Mouse (Mus musculus) hindbrain, embryonic 14.5 days (tissue): ENCODE data around the gene Snap29. TPM values are rescaled to one million over a fixed set of nuclear protein-coding genes. Genes with fewer than 3 reads are reported as not detected.
A peak's percentile ranks its signal among the peaks of the same experiment; 100 is the strongest.

Experiments used
- ATAC-seq: fragments of 200-750 bp; cut with Nextera tagmentation; 2 replicates; pipeline ENCODE4 v1.8.0; 2017; ENCODE audit warnings: moderate number of reproducible peaks, mild to moderate bottlenecking, moderate TSS enrichment, moderate library complexity; ENCODE audit not compliant: low FRiP score
- DNase-seq: peaks from one replicate; pipeline ENCODE4 v3.0.0-alpha.2; 2015; ENCODE audit warnings: low spot score
- H3K27ac ChIP-seq: fragments of 300-500 bp; sonication (generic); 2 replicates; pipeline ENCODE4 v1.5.1; 2014; ENCODE audit warnings: mild to moderate bottlenecking, moderate library complexity
- H3K27me3 ChIP-seq: fragments of 300-500 bp; sonication (generic); 2 replicates; pipeline ENCODE4 v1.6.1; 2014; ENCODE audit warnings: mild to moderate bottlenecking, low read length, mixed read lengths; ENCODE audit not compliant: control insufficient read depth, insufficient read depth
- H3K36me3 ChIP-seq: fragments of 300-500 bp; sonication (generic); replicated peaks from 2 replicates; pipeline ENCODE4 v1.6.1; 2014; ENCODE audit not compliant: control insufficient read depth, insufficient read depth
- H3K4me1 ChIP-seq: fragments of 300-500 bp; sonication (generic); replicated peaks from 2 replicates; pipeline ENCODE4 v1.6.1; 2014; ENCODE audit warnings: antibody characterized with exemption, low read length, mixed read lengths; ENCODE audit not compliant: control insufficient read depth, insufficient read depth
- H3K4me2 ChIP-seq: fragments of 300-500 bp; sonication (generic); replicated peaks from 2 replicates; pipeline ENCODE4 v1.6.1; 2014; ENCODE audit warnings: mild to moderate bottlenecking, moderate library complexity
- H3K4me3 ChIP-seq: fragments of 300-500 bp; sonication (generic); replicated peaks from 2 replicates; pipeline ENCODE4 v1.5.1; 2014; ENCODE audit warnings: mild to moderate bottlenecking, low read length
- H3K9ac ChIP-seq: fragments of 300-500 bp; sonication (generic); 2 replicates; pipeline ENCODE4 v1.6.1; 2014
- H3K9me3 ChIP-seq: fragments of 300-500 bp; sonication (generic); 2 replicates; pipeline ENCODE4 v1.6.1; 2016; ENCODE audit warnings: low read length; ENCODE audit not compliant: control insufficient read depth
- WGBS: fragments of 180-500 bp; shearing (Covaris S2); extraction: QIAGEN DNeasy Blood & Tissue Kit; methylation state at CpG from one replicate; pipeline ENCODE4 v1.1.7; 2014; 5-methylcytosine and 5-hydroxymethylcytosine counted together
- polyA plus RNA-seq: library from polyadenylated mRNA; unstranded; fragments of >200 nt; fragmentation: Nextera tagmentation; extraction: Ambion mirVana; gene quantifications from 2 replicates; pipeline ENCODE4 v1.2.1, GENCODE M21; 2014

The Snap29 gene
- polyA plus RNA-seq: 10.3 and 10.8 TPM in 2 replicates

GRCm38 (mm10) chr16:17405736-17406443, at the start of gene Snap29, which contains the start of gene Pi4ka:
Snap29 (plus strand) TSS chr16:17405986.
Pi4ka (minus strand) TSS chr16:17406314.
- Histone ChIP-seq H3K4me2 (peak within 1 kb of the TSS; percentile 78), H3K27me3 (no peaks in the 10 kb centered on the region), H3K4me3 (peak within 1 kb of the TSS; percentile 56), H3K9ac (peak within 1 kb of the TSS; percentile 68), H3K4me1 (peaks cover 29% of the 10 kb centered on the region), H3K9me3 (no peaks in the 10 kb centered on the region), H3K27ac (peak within 1 kb of the TSS; percentile 88), H3K36me3 (peaks cover 10% of the 10 kb centered on the region; the same call in 1 of the 2 replicates)
- DNase-seq (peak; percentile 99), ATAC-seq (peak; percentile 98)
- WGBS: under 1% methylated on average over 66 of the region's 69 CpGs

DNA sequence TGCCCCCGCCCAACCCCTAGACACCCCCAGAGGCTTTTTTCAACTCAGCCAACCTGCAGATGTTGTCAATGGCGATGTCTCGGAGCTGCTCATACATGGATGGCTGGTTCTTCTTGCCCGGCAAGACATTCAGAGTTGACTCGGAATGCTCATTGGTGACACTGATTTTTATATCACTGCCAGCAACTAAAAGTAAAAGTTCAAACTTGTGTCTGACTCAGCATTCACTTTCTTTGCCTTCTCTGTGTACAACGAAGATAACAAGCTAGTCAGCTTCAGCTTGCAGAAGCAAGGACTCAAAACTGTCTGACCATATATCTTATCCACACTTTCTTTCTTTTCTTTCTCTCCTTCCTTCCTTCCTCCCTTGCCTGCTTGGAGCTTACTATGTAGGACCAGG, 49.8 kb upstream of the Snap29 start:
- ATAC-seq (no peak), DNase-seq (no peak)
- H3K9me3 ChIP-seq: no peaks in the 10 kb centered on the region
- H3K36me3 ChIP-seq: peaks cover 81% of the 10 kb centered on the region
- 91% methylated on average over 6 of the region's 6 CpGs for WGBS
- no peak overlapping the region for H3K9ac ChIP-seq
- no peak overlapping the region for H3K27ac ChIP-seq
- no peak overlapping the region for H3K4me3 ChIP-seq
- no peak overlapping the region for H3K4me2 ChIP-seq
- H3K27me3 ChIP-seq: no peaks in the 10 kb centered on the region
- no peaks in the 10 kb centered on the region for H3K4me1 ChIP-seq

DNA sequence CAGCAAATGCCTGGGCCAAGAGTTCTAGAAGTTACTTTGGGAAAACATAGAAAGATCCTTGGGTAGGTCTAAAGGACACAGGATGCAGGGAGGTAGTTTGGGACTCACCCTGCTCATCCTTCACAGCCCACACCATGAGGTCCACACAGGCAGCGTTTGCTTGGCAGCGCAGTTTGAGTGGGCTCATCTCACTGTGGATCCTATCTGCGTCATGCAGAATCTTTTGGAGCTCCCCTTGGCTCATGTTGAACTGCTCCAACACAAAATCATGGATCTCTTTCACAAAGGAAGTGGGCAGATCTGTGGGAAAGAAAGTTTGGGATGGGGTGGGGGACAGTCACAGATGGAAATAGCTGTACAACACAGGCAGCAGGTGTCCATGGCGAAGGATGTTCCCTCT, 47.0 kb upstream of the Snap29 start:
- Histone ChIP-seq H3K27me3 (no peaks in the 10 kb centered on the region), H3K9me3 (no peaks in the 10 kb centered on the region), H3K4me2 (no peak overlapping the region), H3K36me3 (peaks cover 80% of the 10 kb centered on the region), H3K4me3 (no peak overlapping the region), H3K9ac (no peak overlapping the region), H3K27ac (no peak overlapping the region), H3K4me1 (no peaks in the 10 kb centered on the region)
- no peak for DNase-seq
- no peak for ATAC-seq
- 98% methylated on average over 4 of the region's 4 CpGs for WGBS

DNA sequence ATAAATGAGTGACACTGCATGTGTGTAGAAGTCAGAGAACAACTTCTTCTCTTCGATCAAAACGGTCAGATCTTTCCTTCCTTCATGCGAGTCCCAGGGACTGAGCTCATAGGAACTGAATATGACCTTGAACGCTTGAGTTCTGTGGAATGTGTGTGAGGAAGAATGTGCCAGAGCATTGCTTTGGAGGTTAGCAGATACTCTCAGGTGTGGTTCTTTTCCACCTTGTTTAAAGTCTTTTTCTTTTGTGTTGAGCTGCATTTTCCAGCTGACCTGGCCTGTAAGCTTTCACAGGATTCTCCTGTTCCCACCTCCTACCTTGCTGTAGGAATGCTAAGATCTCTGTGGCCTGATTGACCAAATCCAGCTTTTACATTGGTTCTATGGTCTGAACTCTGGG, 23.5 kb upstream of the Snap29 start:
- Histone ChIP-seq H3K9me3 (no peaks in the 10 kb centered on the region), H3K4me2 (no peak overlapping the region), H3K4me1 (no peaks in the 10 kb centered on the region), H3K36me3 (peaks cover 64% of the 10 kb centered on the region), H3K27ac (no peak overlapping the region), H3K27me3 (no peaks in the 10 kb centered on the region), H3K4me3 (no peak overlapping the region), H3K9ac (no peak overlapping the region)
- 97% methylated on average over 4 of the region's 4 CpGs for WGBS
- no peak for DNase-seq
- no peak for ATAC-seq

DNA sequence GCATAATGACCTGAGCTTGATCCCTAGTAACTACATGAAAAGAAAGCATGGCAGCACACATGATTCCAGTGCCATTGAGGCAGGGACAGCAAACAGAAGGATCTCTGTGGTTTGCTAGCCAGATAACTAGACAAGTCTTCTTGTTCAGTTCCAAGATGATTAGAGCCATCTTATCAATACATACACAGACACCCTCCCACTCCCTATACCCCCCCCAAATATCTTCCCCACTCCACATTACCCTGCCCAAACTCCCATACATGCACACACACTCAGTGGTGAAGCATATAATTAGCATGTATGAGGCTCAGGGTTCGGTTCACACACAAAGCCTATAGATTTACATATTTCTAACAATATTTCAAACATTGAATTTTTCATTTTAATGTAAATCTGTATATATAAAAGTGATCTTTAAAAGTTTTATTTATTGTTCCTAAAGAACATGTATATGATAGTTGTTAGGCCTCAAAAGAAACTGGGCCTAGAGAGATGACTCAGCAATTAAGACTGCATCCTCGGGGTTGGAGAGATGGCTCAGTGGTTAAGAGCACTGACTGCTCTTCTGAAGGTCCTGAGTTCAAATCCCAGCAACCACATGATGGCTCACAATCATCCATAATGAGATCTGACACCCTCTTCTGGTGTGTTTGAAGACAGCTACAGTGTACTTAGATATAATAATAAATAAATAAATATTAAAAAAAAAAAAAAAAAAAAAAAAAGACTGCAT, 22.0 kb upstream of the Snap29 start:
- Histone ChIP-seq H3K4me2 (no peak overlapping the region), H3K27ac (no peak overlapping the region), H3K4me3 (no peak overlapping the region), H3K27me3 (no peaks in the 10 kb centered on the region), H3K9me3 (no peaks in the 10 kb centered on the region), H3K36me3 (peaks cover 55% of the 10 kb centered on the region), H3K4me1 (no peaks in the 10 kb centered on the region), H3K9ac (no peak overlapping the region)
- WGBS: 99% methylated on average over 2 of the region's 2 CpGs
- ATAC-seq (no peak), DNase-seq (no peak)

GRCm38 (mm10) chr16:17392784-17393183, 13.0 kb upstream of the Snap29 start:
- 76% methylated on average over 4 of the region's 4 CpGs for WGBS
- H3K27me3 ChIP-seq: no peaks in the 10 kb centered on the region
- H3K9me3 ChIP-seq: 0 out of 2 replicates have a peak, but pooled peaks cover 3% of the 10 kb centered on the region
- H3K9ac ChIP-seq: no peak overlapping the region
- H3K36me3 ChIP-seq: peaks cover 16% of the 10 kb centered on the region; the same call in 1 of the 2 replicates
- H3K27ac ChIP-seq: no peak overlapping the region
- H3K4me3 ChIP-seq: no peak overlapping the region
- ATAC-seq: no peak
- DNase-seq: no peak
- no peak overlapping the region for H3K4me2 ChIP-seq
- H3K4me1 ChIP-seq: no peaks in the 10 kb centered on the region

DNA sequence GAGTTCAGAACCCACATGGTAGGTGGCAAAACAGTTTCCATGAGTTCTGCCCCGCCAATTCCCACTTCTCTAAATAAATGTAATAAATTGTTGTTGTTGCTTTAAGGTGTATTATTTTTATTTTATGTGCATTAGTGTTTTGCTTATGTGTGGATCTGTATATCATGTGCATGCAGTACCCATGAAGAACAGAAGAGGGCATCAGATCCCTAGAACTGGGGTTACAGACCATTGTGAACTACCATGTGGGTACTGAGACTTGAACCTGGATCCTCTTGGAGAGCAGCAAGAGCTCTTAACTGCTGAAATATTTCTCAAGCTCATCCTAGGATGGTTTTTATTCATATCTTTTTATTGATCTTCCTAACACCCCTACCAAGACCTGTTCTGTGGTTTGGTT, 2.9 kb upstream of the Snap29 start:
- Histone ChIP-seq H3K27ac (no peak overlapping the region), H3K9me3 (no peaks in the 10 kb centered on the region), H3K9ac (no peak overlapping the region), H3K4me3 (no peak overlapping the region), H3K4me2 (no peak overlapping the region), H3K4me1 (peaks cover 29% of the 10 kb centered on the region), H3K36me3 (0 out of 2 replicates have a peak, but pooled peaks cover 10% of the 10 kb centered on the region), H3K27me3 (no peaks in the 10 kb centered on the region)
- no peak for ATAC-seq
- WGBS: 62% methylated on average over 1 of the region's 1 CpGs
- DNase-seq: peak; percentile 36

GRCm38 (mm10) chr16:17405271-17405696, 502 bp upstream of the Snap29 start:
- H3K36me3 ChIP-seq: peaks cover 10% of the 10 kb centered on the region; the same call in 1 of the 2 replicates
- peak; percentile 61 for DNase-seq
- ATAC-seq: peak; percentile 88
- H3K9ac ChIP-seq: peak overlapping the region; percentile 68
- WGBS: under 1% methylated on average over 22 of the region's 22 CpGs
- H3K4me3 ChIP-seq: peak overlapping the region; percentile 56
- H3K27me3 ChIP-seq: no peaks in the 10 kb centered on the region
- H3K4me2 ChIP-seq: peak overlapping the region; percentile 78
- H3K27ac ChIP-seq: peak overlapping the region; percentile 88
- H3K9me3 ChIP-seq: no peaks in the 10 kb centered on the region
- H3K4me1 ChIP-seq: peaks cover 29% of the 10 kb centered on the region

- DNase-seq: no peak
- 38% methylated on average over 9 of the region's 9 CpGs for whole genome bisulfite sequencing
- H3K9ac ChIP-seq: peak overlapping the region; percentile 66
- peaks cover 29% of the 10 kb centered on the region for H3K4me1 ChIP-seq
- no peak overlapping the region for H3K27ac ChIP-seq
- ATAC-seq: no peak
- no peaks in the 10 kb centered on the region for H3K27me3 ChIP-seq
- peak overlapping the region; percentile 56 for H3K4me3 ChIP-seq
- no peaks in the 10 kb centered on the region for H3K9me3 ChIP-seq
- H3K36me3 ChIP-seq: peaks cover 6% of the 10 kb centered on the region; the same call in 1 of the 2 replicates
- H3K4me2 ChIP-seq: peak overlapping the region; percentile 53
Observed at GRCm38 (mm10) chr16:17406512-17407231, 886 bp downstream of the Snap29 start.
